Mouse (Mus musculus) neutrophil, adult 59 days (primary cell): ENCODE results near the gene Lsm5. TPM values are rescaled to one million over a fixed set of nuclear protein-coding genes. Genes with fewer than 3 reads are reported as not detected.

Experiments used
- total RNA-seq, 2 experiments: library from RNA; stranded (reverse); gene quantifications; 1 replicate in 1 of 2; 2 replicates in 1 of 2; pipeline ENCODE4 v1.2.4; 2023

The Lsm5 gene
- total RNA-seq: 10 to 100 TPM; 22.0 to 27.9 TPM

GRCm38 (mm10) chr6:56703931-56704900 lies at the start of gene Lsm5:
Gene Lsm5, minus strand, starts transcription at chr6:56704710.

GRCm38 (mm10) chr6:56714574-56715269 lies 10.2 kb upstream of the Lsm5 start, which contains the start of gene Avl9:
Gene Avl9, plus strand, starts transcription at chr6:56714899.

Other genes starting within 250 kb of the Lsm5 start
- gene Pde1c, start 135.6 kb downstream of the Lsm5 start, total RNA-seq: under 1 TPM in 1 of 2 experiments, not detected in 1; 0.07 TPM
- 10 to 100 TPM; 44.3 to 51.7 TPM for gene Avl9, start 10.2 kb upstream of the Lsm5 start, total RNA-seq
- gene Kbtbd2, start 93.1 kb upstream of the Lsm5 start, total RNA-seq: 10 to 100 TPM; 30.0 to 37.5 TPM
- 1 to 10 TPM in 1 of 2 experiments, under 1 TPM in 1; 0.78 to 1.4 TPM for gene Fkbp9, start 127.3 kb upstream of the Lsm5 start, total RNA-seq
- gene Nt5c3, start 219.2 kb upstream of the Lsm5 start, total RNA-seq: 10 to 100 TPM; 33.8 to 39.9 TPM
- under 1 TPM in 1 of 2 experiments, not detected in 1; 0.24 TPM for gene Vmn1r4, start 219.3 kb upstream of the Lsm5 start, total RNA-seq